Mouse (Mus musculus): ENCODE results near the gene Gm28035.

GRCm38 (mm10) chr2:30261064-30261736, 20.8 kb downstream of the Gm28035 start:
- TF ChIP-seq POLR2AphosphoS2 (IDR thresholded peaks at IDR 0.05; ENCODE audit: insufficient read length, low read depth) (no peak), CEBPB (IDR thresholded peaks at IDR 0.05; ENCODE audit: insufficient read depth, poor library complexity, severe bottlenecking) (no peak), MAX (IDR thresholded peaks at IDR 0.05; ENCODE audit: low read depth) (no peak), POLR2A (IDR thresholded peaks at IDR 0.05; ENCODE audit: insufficient read length, low read depth) (no peak), MYOD1 (IDR thresholded peaks at IDR 0.05; ENCODE audit: control insufficient read depth in 1 of 3, insufficient read length in 2 of 3, low read depth in 2 of 3) (no peak), MYOG (IDR thresholded peaks at IDR 0.05; ENCODE audit: control insufficient read depth in 1 of 3, insufficient read depth in 1 of 3, insufficient read length in 2 of 3, low read depth in 2 of 3) (no peak), E2F4 (IDR thresholded peaks at IDR 0.05; ENCODE audit: insufficient read depth) (no peak), USF1 (IDR thresholded peaks at IDR 0.05; ENCODE audit: low read depth) (no peak), TCF12 (IDR thresholded peaks at IDR 0.05; ENCODE audit: insufficient read depth, poor library complexity, severe bottlenecking) (no peak), TCF3 (IDR thresholded peaks at IDR 0.05; ENCODE audit: insufficient read length, low read depth) (no peak)
